Mouse (Mus musculus): ENCODE data around the gene Ablim1.

DNA sequence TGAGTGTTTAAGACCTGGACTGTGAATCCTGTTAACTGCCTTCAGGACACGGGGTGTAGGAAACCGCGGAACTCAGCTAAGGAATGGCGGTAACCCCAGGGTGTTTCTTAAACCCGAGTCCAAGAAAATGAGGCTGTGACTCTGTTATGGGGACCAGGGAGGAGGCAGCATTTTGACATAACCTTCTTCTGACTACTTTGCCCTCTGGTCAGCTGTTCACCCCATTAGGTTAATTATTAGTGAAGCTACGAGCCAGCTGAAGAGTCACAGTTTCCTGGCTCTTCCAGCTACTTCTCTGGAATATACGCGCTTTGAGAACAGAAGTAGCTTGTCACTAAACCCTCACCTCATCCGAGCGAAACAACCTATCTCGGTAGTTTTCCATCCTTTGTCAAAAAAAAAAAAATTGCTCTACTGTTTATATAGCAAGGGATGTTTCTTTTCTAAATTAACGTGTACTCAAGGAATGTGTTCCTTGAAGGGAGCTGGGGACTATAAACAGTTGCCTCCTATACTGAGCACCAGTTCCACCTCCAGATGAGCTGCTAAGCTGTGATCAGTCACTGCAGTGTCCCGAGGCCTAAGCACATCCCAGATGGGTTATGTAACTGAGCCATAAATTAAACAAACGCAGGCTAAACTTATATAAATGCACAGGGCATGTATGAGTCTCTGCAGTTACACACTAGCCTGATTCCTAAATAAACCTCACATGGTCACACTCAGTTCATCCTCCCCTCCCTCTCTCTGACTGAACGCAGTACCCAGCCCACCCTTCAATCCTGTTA, 39.4 kb downstream of the Ablim1 start:
- no peak for TF ChIP-seq POLR2A (IDR thresholded peaks at IDR 0.05; ENCODE audit: borderline replicate concordance, insufficient read depth, low read length)
- TF ChIP-seq CTCF (IDR thresholded peaks at IDR 0.05; ENCODE audit: borderline replicate concordance, insufficient read depth, low read depth, low read length) = no peak

Data from cerebellum, adult 2 months (tissue).